Mouse (Mus musculus): ENCODE measurements around the gene Spata2. TPM values are rescaled to one million over a fixed set of nuclear protein-coding genes. Genes with fewer than 3 reads are reported as not detected.
A peak's percentile ranks its signal among the peaks of the same experiment; 100 is the strongest.

The Spata2 gene
- polyA plus RNA-seq, 1 experiment, result 13.6 TPM

DNA sequence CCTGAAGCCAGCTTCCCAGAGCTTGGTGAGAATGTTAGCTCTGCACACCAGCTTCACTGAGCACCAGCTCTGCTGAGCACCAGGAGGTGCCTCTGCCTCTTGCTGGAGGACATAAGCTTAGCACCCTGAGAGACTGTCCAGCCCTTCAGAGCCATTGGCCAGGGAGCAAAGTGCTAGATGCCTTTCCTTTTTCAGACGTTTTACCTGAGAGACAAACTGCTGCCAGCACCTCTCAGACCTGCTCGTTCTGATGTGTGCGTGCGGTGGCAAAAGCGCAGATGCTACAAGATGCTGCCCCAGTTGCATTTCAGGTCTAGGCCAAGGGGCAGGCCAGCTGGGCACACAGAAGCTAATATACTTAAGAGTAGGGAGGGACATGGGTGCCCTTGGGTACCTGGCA is 17.1 kb downstream of the Spata2 start:
- Histone ChIP-seq H3K27ac (ENCODE audit: insufficient read depth, low read length) (no peak overlapping the region), H3K9me3 (replicated peaks; ENCODE audit: control insufficient read depth, insufficient read depth, low read length, poor library complexity, severe bottlenecking) (no peaks in the 10 kb centered on the region), H3K4me3 (ENCODE audit: low read depth, low read length) (no peak overlapping the region), H3K27me3 (ENCODE audit: control insufficient read depth, insufficient read depth, low read length, poor library complexity, severe bottlenecking) (no peaks in the 10 kb centered on the region), H3K36me3 (ENCODE audit: control insufficient read depth, insufficient read depth, low read length, poor library complexity, severe bottlenecking) (0 out of 2 replicates have a peak, but pooled peaks cover 4% of the 10 kb centered on the region), H3K9ac (ENCODE audit: low read depth, poor library complexity, severe bottlenecking) (no peak overlapping the region), H3K4me1 (ENCODE audit: control insufficient read depth, insufficient read depth, low read length) (no peaks in the 10 kb centered on the region)
- no peak for TF ChIP-seq CTCF (IDR thresholded peaks at IDR 0.05; ENCODE audit: low read depth, low read length)
- TF ChIP-seq EP300 (IDR thresholded peaks at IDR 0.05; ENCODE audit: insufficient read depth, low read depth, low read length), result no peak
- no peak for TF ChIP-seq POLR2A (IDR thresholded peaks at IDR 0.05; ENCODE audit: insufficient read depth, low read length)

DNA sequence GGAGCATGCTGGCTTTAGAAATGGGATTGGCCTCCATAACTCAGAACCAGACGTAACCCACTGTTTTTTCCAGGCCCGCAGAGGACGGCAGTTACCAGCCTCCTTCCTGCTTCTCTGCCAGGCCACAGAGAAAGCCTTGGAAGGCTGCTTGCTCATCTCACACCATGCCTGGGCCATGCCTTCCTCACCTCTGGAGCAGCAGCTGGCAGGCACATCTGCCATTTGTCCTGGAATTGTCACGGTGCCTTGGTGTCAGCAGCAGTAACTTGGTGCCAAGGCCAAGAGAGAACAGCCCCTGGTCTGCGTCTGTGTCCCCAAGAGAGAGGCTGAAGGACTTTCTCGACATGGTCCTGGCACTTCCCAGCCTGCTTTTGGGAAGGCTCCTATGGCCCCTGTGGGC is 18.5 kb downstream of the Spata2 start:
- Histone ChIP-seq H3K4me3 (ENCODE audit: low read depth, low read length) (no peak overlapping the region), H3K4me1 (ENCODE audit: control insufficient read depth, insufficient read depth, low read length) (no peaks in the 10 kb centered on the region), H3K9me3 (replicated peaks; ENCODE audit: control insufficient read depth, insufficient read depth, low read length, poor library complexity, severe bottlenecking) (no peaks in the 10 kb centered on the region), H3K27me3 (ENCODE audit: control insufficient read depth, insufficient read depth, low read length, poor library complexity, severe bottlenecking) (no peaks in the 10 kb centered on the region), H3K36me3 (ENCODE audit: control insufficient read depth, insufficient read depth, low read length, poor library complexity, severe bottlenecking) (0 out of 2 replicates have a peak, but pooled peaks cover 7% of the 10 kb centered on the region), H3K27ac (ENCODE audit: insufficient read depth, low read length) (no peak overlapping the region), H3K9ac (ENCODE audit: low read depth, poor library complexity, severe bottlenecking) (no peak overlapping the region)
- TF ChIP-seq EP300 (IDR thresholded peaks at IDR 0.05; ENCODE audit: insufficient read depth, low read depth, low read length), result no peak
- TF ChIP-seq CTCF (IDR thresholded peaks at IDR 0.05; ENCODE audit: low read depth, low read length), result no peak
- TF ChIP-seq POLR2A (IDR thresholded peaks at IDR 0.05; ENCODE audit: insufficient read depth, low read length), result no peak

DNA sequence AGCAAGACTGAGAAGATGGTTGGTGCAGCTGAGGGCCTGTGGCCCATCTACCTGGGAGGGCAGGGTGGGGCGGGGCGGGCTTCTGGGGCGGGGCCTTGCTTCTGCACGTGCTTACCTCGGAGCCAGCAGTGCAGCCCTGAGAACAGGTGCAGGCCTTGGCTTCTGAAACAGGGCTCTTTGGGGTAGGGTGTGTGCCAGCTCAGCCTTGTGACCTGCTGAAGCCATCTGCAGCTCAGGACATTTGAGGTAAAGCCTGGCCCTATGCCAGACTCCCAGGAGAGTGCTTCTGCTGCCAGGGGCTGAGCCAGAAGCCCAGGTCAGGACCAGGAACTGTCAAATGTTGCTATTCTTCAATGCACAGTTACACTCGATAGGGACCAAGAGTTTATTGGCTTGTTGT is 21.1 kb downstream of the Spata2 start:
- no peak overlapping the region for H3K27ac ChIP-seq (ENCODE audit: insufficient read depth, low read length)
- no peaks in the 10 kb centered on the region for H3K9me3 ChIP-seq (replicated peaks; ENCODE audit: control insufficient read depth, insufficient read depth, low read length, poor library complexity, severe bottlenecking)
- 0 out of 2 replicates have a peak, but pooled peaks cover 8% of the 10 kb centered on the region for H3K36me3 ChIP-seq (ENCODE audit: control insufficient read depth, insufficient read depth, low read length, poor library complexity, severe bottlenecking)
- no peaks in the 10 kb centered on the region for H3K4me1 ChIP-seq (ENCODE audit: control insufficient read depth, insufficient read depth, low read length)
- TF ChIP-seq POLR2A (IDR thresholded peaks at IDR 0.05; ENCODE audit: insufficient read depth, low read length) (no peak), CTCF (IDR thresholded peaks at IDR 0.05; ENCODE audit: low read depth, low read length) (no peak), EP300 (IDR thresholded peaks at IDR 0.05; ENCODE audit: insufficient read depth, low read depth, low read length) (no peak)
- no peak overlapping the region for H3K4me3 ChIP-seq (ENCODE audit: low read depth, low read length)
- no peak overlapping the region for H3K9ac ChIP-seq (ENCODE audit: low read depth, poor library complexity, severe bottlenecking)
- no peaks in the 10 kb centered on the region for H3K27me3 ChIP-seq (ENCODE audit: control insufficient read depth, insufficient read depth, low read length, poor library complexity, severe bottlenecking)

DNA sequence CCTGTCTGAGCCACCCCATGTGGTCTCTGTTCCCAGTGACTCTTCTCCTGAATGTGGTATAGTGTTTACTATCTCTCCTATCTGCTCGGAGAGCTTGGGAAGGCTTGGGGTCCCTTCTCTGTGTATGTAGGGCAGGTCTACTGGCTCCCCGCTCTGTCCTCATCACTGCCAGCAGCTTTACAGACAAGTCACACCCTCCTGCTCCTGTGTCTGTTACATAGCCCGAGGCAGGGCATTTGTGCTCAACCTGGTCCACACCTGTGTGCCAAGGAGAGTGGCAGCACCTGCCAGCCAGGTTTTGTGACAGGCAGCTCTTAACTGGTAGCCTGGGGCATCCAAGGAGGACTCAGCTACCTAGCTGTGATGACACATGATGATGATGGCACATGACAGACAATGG is 22.1 kb downstream of the Spata2 start:
- TF ChIP-seq POLR2A (IDR thresholded peaks at IDR 0.05; ENCODE audit: insufficient read depth, low read length) (no peak), CTCF (IDR thresholded peaks at IDR 0.05; ENCODE audit: low read depth, low read length) (no peak), EP300 (IDR thresholded peaks at IDR 0.05; ENCODE audit: insufficient read depth, low read depth, low read length) (no peak)
- Histone ChIP-seq H3K36me3 (ENCODE audit: control insufficient read depth, insufficient read depth, low read length, poor library complexity, severe bottlenecking) (0 out of 2 replicates have a peak, but pooled peaks cover 10% of the 10 kb centered on the region), H3K4me1 (ENCODE audit: control insufficient read depth, insufficient read depth, low read length) (no peaks in the 10 kb centered on the region), H3K9ac (ENCODE audit: low read depth, poor library complexity, severe bottlenecking) (no peak overlapping the region), H3K27ac (ENCODE audit: insufficient read depth, low read length) (no peak overlapping the region), H3K4me3 (ENCODE audit: low read depth, low read length) (no peak overlapping the region), H3K9me3 (replicated peaks; ENCODE audit: control insufficient read depth, insufficient read depth, low read length, poor library complexity, severe bottlenecking) (no peaks in the 10 kb centered on the region), H3K27me3 (ENCODE audit: control insufficient read depth, insufficient read depth, low read length, poor library complexity, severe bottlenecking) (no peaks in the 10 kb centered on the region)

DNA sequence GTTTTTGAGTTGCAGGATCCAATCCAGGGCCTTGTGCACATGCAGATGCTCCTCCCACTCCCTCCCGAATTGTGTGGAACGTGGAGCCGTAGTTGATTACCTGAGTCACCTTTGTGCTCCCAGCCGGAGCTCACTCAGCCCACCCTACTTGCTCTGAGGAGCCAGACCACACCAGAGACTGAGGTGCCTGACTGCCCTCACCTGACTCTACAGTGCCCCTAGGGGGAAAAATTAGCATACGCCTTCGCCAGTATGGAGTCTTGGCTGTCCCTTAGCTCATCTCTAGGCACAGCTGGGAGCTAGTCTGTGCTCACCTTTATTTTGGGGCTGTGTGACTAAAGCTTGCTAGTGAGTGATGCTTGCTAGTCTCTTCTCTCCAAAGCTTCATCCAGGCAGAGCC is 24.2 kb downstream of the Spata2 start:
- peaks cover 10% of the 10 kb centered on the region; the same call in 1 of the 2 replicates for H3K36me3 ChIP-seq (ENCODE audit: control insufficient read depth, insufficient read depth, low read length, poor library complexity, severe bottlenecking)
- H3K9ac ChIP-seq (ENCODE audit: low read depth, poor library complexity, severe bottlenecking), result no peak overlapping the region
- no peaks in the 10 kb centered on the region for H3K4me1 ChIP-seq (ENCODE audit: control insufficient read depth, insufficient read depth, low read length)
- H3K27me3 ChIP-seq (ENCODE audit: control insufficient read depth, insufficient read depth, low read length, poor library complexity, severe bottlenecking), result no peaks in the 10 kb centered on the region
- no peak overlapping the region for H3K27ac ChIP-seq (ENCODE audit: insufficient read depth, low read length)
- no peaks in the 10 kb centered on the region for H3K9me3 ChIP-seq (replicated peaks; ENCODE audit: control insufficient read depth, insufficient read depth, low read length, poor library complexity, severe bottlenecking)
- H3K4me3 ChIP-seq (ENCODE audit: low read depth, low read length), result no peak overlapping the region
- TF ChIP-seq EP300 (IDR thresholded peaks at IDR 0.05; ENCODE audit: insufficient read depth, low read depth, low read length) (no peak), POLR2A (IDR thresholded peaks at IDR 0.05; ENCODE audit: insufficient read depth, low read length) (no peak), CTCF (IDR thresholded peaks at IDR 0.05; ENCODE audit: low read depth, low read length) (peak; percentile 19)

DNA sequence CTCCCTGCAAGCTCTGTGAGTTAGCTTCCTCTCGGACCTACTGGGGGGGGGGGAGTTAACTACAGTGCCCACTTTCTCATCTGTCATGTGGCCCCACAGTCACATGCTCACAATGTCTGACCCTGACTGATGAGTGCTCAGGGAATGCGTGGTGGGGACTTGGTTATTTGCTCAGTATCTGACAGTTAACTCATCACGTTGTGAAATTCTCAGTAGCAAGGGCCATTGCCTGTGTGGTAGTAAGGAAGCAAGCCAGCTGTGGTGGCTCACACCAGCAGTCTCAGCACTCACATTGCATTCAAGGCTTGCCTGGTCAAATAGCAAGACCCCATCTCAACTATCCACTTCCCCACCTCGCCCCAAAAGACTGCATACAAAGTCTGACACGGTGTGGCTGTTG is 25.5 kb downstream of the Spata2 start:
- no peaks in the 10 kb centered on the region for H3K9me3 ChIP-seq (replicated peaks; ENCODE audit: control insufficient read depth, insufficient read depth, low read length, poor library complexity, severe bottlenecking)
- TF ChIP-seq CTCF (IDR thresholded peaks at IDR 0.05; ENCODE audit: low read depth, low read length) (no peak), POLR2A (IDR thresholded peaks at IDR 0.05; ENCODE audit: insufficient read depth, low read length) (no peak), EP300 (IDR thresholded peaks at IDR 0.05; ENCODE audit: insufficient read depth, low read depth, low read length) (no peak)
- H3K4me1 ChIP-seq (ENCODE audit: control insufficient read depth, insufficient read depth, low read length), result no peaks in the 10 kb centered on the region
- H3K27ac ChIP-seq (ENCODE audit: insufficient read depth, low read length), result no peak overlapping the region
- H3K9ac ChIP-seq (ENCODE audit: low read depth, poor library complexity, severe bottlenecking), result no peak overlapping the region
- no peak overlapping the region for H3K4me3 ChIP-seq (ENCODE audit: low read depth, low read length)
- no peaks in the 10 kb centered on the region for H3K27me3 ChIP-seq (ENCODE audit: control insufficient read depth, insufficient read depth, low read length, poor library complexity, severe bottlenecking)
- peaks cover 6% of the 10 kb centered on the region; the same call in 1 of the 2 replicates for H3K36me3 ChIP-seq (ENCODE audit: control insufficient read depth, insufficient read depth, low read length, poor library complexity, severe bottlenecking)
